ENCODE assay signal across 19 mouse cellular contexts in genomic region chr6:86897520-86897919, GRCm38 (mm10). TPM values are rescaled to one million over a fixed set of nuclear protein-coding genes. Genes with fewer than 3 reads are reported as not detected.
DNase-seq lines count a peak whose midpoint lies in the region; ATAC-seq and TF ChIP-seq lines count a peak whose summit lies in the region.
"Had no signal": no experiment of that assay in that cellular context is flagged by ENCODE, and none has a peak within 500 bp of the region (broad histone marks: within the 10 kb centered on the region; RNA-seq: fewer than 3 reads in every experiment).

No protein-coding gene starts in this region.

- peak; percentile 56 for ATAC-seq in cerebellum, adult (ENCODE audit: insufficient number of reproducible peaks, low FRiP score, low TSS enrichment)
- ATAC-seq in stomach, postnatal 0 days (ENCODE audit: low FRiP score, low TSS enrichment) = 0 out of 2 replicates have a peak, but pooled peaks have one; percentile 24
- ATAC-seq: CD4-positive, CD25-positive, alpha-beta regulatory T cell, adult 4 months; forebrain, embryonic 15.5 days; intestine, embryonic 16.5 days had no signal

- no peak overlapping the region for H3K4me2 ChIP-seq in stomach, postnatal 0 days (replicated peaks; ENCODE audit: low read depth)
- H3K4me2 ChIP-seq: embryonic facial prominence, embryonic 12.5 days; forebrain, embryonic 15.5 days; heart, embryonic 12.5 days; hindbrain, embryonic 15.5 days had no signal

- WGBS in stomach, postnatal 0 days = 89% methylated on average over 6 of the region's 6 CpGs

- no peaks in the 10 kb centered on the region for H3K4me1 ChIP-seq in stomach, postnatal 0 days (replicated peaks; ENCODE audit: control insufficient read depth, insufficient read depth)
- H3K4me1 ChIP-seq: embryonic facial prominence, embryonic 12.5 days; forebrain, embryonic 15.5 days; hindbrain, embryonic 15.5 days had no signal

- H3K9ac ChIP-seq in stomach, postnatal 0 days (ENCODE audit: low read length) = no peak overlapping the region
- H3K9ac ChIP-seq: embryonic facial prominence, embryonic 12.5 days; forebrain, embryonic 15.5 days; heart, embryonic 12.5 days; hindbrain, embryonic 15.5 days had no signal

- no peak overlapping the region for H3K4me3 ChIP-seq in gastrocnemius, adult 2 months
- no peak overlapping the region for H3K4me3 ChIP-seq in stomach, postnatal 0 days (ENCODE audit: low read depth, low read length)
- H3K4me3 ChIP-seq: embryonic facial prominence, embryonic 12.5 days; forebrain, embryonic 15.5 days; heart, embryonic 12.5 days; hindbrain, embryonic 15.5 days had no signal

- peak overlapping the region; percentile 58 for H3K27ac ChIP-seq in gastrocnemius, adult 2 months
- H3K27ac ChIP-seq in stomach, postnatal 0 days (replicated peaks) = no peak overlapping the region
- H3K27ac ChIP-seq: embryonic facial prominence, embryonic 12.5 days; forebrain, embryonic 15.5 days; hindbrain, embryonic 15.5 days had no signal

- TF ChIP-seq CTCF in gastrocnemius, adult 2 months (IDR thresholded peaks at IDR 0.05) = no peak
- TF ChIP-seq CTCF in stomach, postnatal 0 days (IDR thresholded peaks at IDR 0.05; ENCODE audit: low read depth) = no peak

- intact Hi-C loops in gastrocnemius, adult 2 months (cut with DNase I) = no loop called here
- intact Hi-C loops in gastrocnemius, postnatal 36 days (cut with DNase I) = no loop called here
- intact Hi-C loops in left cerebral cortex, postnatal 25 days (cut with DNase I) = no loop called here

- no peaks in the 10 kb centered on the region for H3K36me3 ChIP-seq in stomach, postnatal 0 days (ENCODE audit: control insufficient read depth, insufficient read depth, low read length)
- H3K36me3 ChIP-seq: embryonic facial prominence, embryonic 12.5 days; forebrain, embryonic 15.5 days had no signal

- DNase-seq in cerebellum, adult 11 months = no peak
- no peak for DNase-seq in gastrocnemius, adult 2 months
- DNase-seq in gastrocnemius, postnatal 36 days = no peak
- peak; percentile 66 for DNase-seq in cerebellum, adult 9-10 months
- no peak for DNase-seq in stomach, postnatal 0 days (ENCODE audit: low spot score)
- DNase-seq in left cerebral cortex, postnatal 25 days (ENCODE audit: low spot score in 2 of 2) = no peak
- DNase-seq: adrenal gland, adult 8-10 months; adrenal gland, postnatal 36 days; B cell, adult 2 months; gastrocnemius, postnatal 10 days; heart, postnatal 36 days had no signal

- H3K27me3 ChIP-seq in stomach, postnatal 0 days (ENCODE audit: control insufficient read depth, insufficient read depth, low read length) = no peaks in the 10 kb centered on the region
- H3K27me3 ChIP-seq: embryonic facial prominence, embryonic 12.5 days; forebrain, embryonic 15.5 days; heart, embryonic 12.5 days; hindbrain, embryonic 15.5 days had no signal

- no peaks in the 10 kb centered on the region for H3K9me3 ChIP-seq in stomach, postnatal 0 days (ENCODE audit: control insufficient read depth, low read length)
- H3K9me3 ChIP-seq: embryonic facial prominence, embryonic 12.5 days; forebrain, embryonic 15.5 days; G1E; heart, embryonic 12.5 days; hindbrain, embryonic 15.5 days had no signal

- no peak for TF ChIP-seq EP300 in stomach, postnatal 0 days (optimal IDR thresholded peaks at IDR 0.05)

RNA-seq across cellular contexts. Expression of gene Aak1, which starts 48.2 kb away (rescaled TPM):
- total RNA-seq in gastrocnemius, adult 2 months (2021) = 10 to 100 TPM; 32.0 to 44.5 TPM
- 10 to 100 TPM; 26.9 to 29.6 TPM for total RNA-seq in gastrocnemius, postnatal 36 days (2021)
- 5.6 and 5.8 TPM in 2 replicates for polyA plus RNA-seq in stomach, postnatal 0 days (2015; fragmentation: Nextera tagmentation; extraction: Ambion mirVana)
- 100 to 1,000 TPM; 395 to 402 TPM for total RNA-seq in left cerebral cortex, postnatal 25 days (2021)

Comparison
In these comparisons a context has a peak if more than half of its experiments do, and no peak if none do; other contexts are left out.
1. RNA of gene Aak1, which starts 48.2 kb away (total RNA-seq): 395 to 402 TPM in left cerebral cortex, postnatal 25 days; 32.0 to 44.5 TPM in gastrocnemius, adult 2 months and 26.9 to 29.6 TPM in gastrocnemius, postnatal 36 days; every median in the first group is over 4 times any median in the second.